ENCODE assay signal across 8 mouse cellular contexts in genomic region chr12:80379831-80380457, GRCm38 (mm10). TPM values are rescaled to one million over a fixed set of nuclear protein-coding genes. Genes with fewer than 3 reads are reported as not detected.
DNase-seq lines count a peak whose midpoint lies in the region; ATAC-seq lines count a peak whose summit lies in the region.

No protein-coding gene starts in this region.

- H3K27ac ChIP-seq in embryonic facial prominence, embryonic 12.5 days: peak overlapping the region; percentile 83
- peak overlapping the region; percentile 26; the same call in 1 of the 2 replicates for H3K27ac ChIP-seq in hindbrain, embryonic 16.5 days (ENCODE audit: low read depth, low read length)

- no peaks in the 10 kb centered on the region for H3K27me3 ChIP-seq in megakaryocyte, embryonic 14.5 days (replicated peaks)
- H3K27me3 ChIP-seq in embryonic facial prominence, embryonic 12.5 days: no peaks in the 10 kb centered on the region
- no peaks in the 10 kb centered on the region for H3K27me3 ChIP-seq in hindbrain, embryonic 16.5 days (replicated peaks; ENCODE audit: control insufficient read depth, insufficient read depth, low read length)

- H3K4me2 ChIP-seq in embryonic facial prominence, embryonic 12.5 days (replicated peaks): no peak overlapping the region
- H3K4me2 ChIP-seq in hindbrain, embryonic 16.5 days (ENCODE audit: low read length): no peak overlapping the region

- H3K4me1 ChIP-seq in megakaryocyte, embryonic 14.5 days: peaks cover 44% of the 10 kb centered on the region
- peaks cover 6% of the 10 kb centered on the region for H3K4me1 ChIP-seq in embryonic facial prominence, embryonic 12.5 days
- peaks cover 4% of the 10 kb centered on the region; the same call in 1 of the 2 replicates for H3K4me1 ChIP-seq in hindbrain, embryonic 16.5 days (ENCODE audit: control insufficient read depth, insufficient read depth, low read depth, low read length)

- DNase-seq in lung, postnatal 36 days: peak; percentile 82
- no peak for DNase-seq in retina, postnatal 1 day
- no peak for DNase-seq in urinary bladder, postnatal 10 days (ENCODE audit: low spot score)
- DNase-seq in kidney, adult 8-10 months: no peak

- WGBS in embryonic facial prominence, embryonic 12.5 days: 80% methylated on average over 10 of the region's 10 CpGs
- WGBS in hindbrain, embryonic 16.5 days: 88% methylated on average over 10 of the region's 10 CpGs

- H3K36me3 ChIP-seq in megakaryocyte, embryonic 14.5 days (replicated peaks; ENCODE audit: low read length): peaks cover 91% of the 10 kb centered on the region
- H3K36me3 ChIP-seq in embryonic facial prominence, embryonic 12.5 days: peaks cover 29% of the 10 kb centered on the region
- peaks cover 8% of the 10 kb centered on the region; the same call in 1 of the 2 replicates for H3K36me3 ChIP-seq in hindbrain, embryonic 16.5 days (ENCODE audit: control insufficient read depth, insufficient read depth, low read length)

- H3K9me3 ChIP-seq in megakaryocyte, embryonic 14.5 days: no peaks in the 10 kb centered on the region
- no peaks in the 10 kb centered on the region for H3K9me3 ChIP-seq in embryonic facial prominence, embryonic 12.5 days
- H3K9me3 ChIP-seq in hindbrain, embryonic 16.5 days (ENCODE audit: control insufficient read depth, low read length): no peaks in the 10 kb centered on the region

- no peak overlapping the region for H3K9ac ChIP-seq in embryonic facial prominence, embryonic 12.5 days
- H3K9ac ChIP-seq in hindbrain, embryonic 16.5 days (ENCODE audit: low read depth, low read length): no peak overlapping the region

- ATAC-seq in megakaryocyte, adult 5-6 weeks (ENCODE audit: poor library complexity, severe bottlenecking): no peak
- peak; percentile 83; the same call in 1 of the 2 replicates for ATAC-seq in embryonic facial prominence, embryonic 12.5 days (ENCODE audit: insufficient number of reproducible peaks, insufficient read depth, low FRiP score, low TSS enrichment)
- peak; percentile 92 for ATAC-seq in hindbrain, embryonic 16.5 days

- H3K4me3 ChIP-seq in megakaryocyte, embryonic 14.5 days (replicated peaks): peak overlapping the region; percentile 72
- no peak overlapping the region for H3K4me3 ChIP-seq in embryonic facial prominence, embryonic 12.5 days
- H3K4me3 ChIP-seq in hindbrain, embryonic 16.5 days (ENCODE audit: low read length): no peak overlapping the region

RNA-seq across cellular contexts. Expression of gene Dcaf5, which starts 56.5 kb away (rescaled TPM):
- polyA plus RNA-seq in megakaryocyte, embryonic 14.5 days (2012; ENCODE audit: insufficient read depth, low replicate concordance): 9.9 and 10.8 TPM in 2 replicates
- 8.5 and 9.5 TPM in 2 replicates for total RNA-seq in megakaryocyte, adult 5-6 weeks (2015)
- total RNA-seq in megakaryocyte, adult 5-6 weeks (2017): 14.2 and 15.4 TPM in 2 replicates
- 19.9 and 22.9 TPM in 2 replicates for polyA plus RNA-seq in embryonic facial prominence, embryonic 12.5 days (2016; fragmentation: Nextera tagmentation; extraction: Ambion mirVana)
- polyA plus RNA-seq in hindbrain, embryonic 16.5 days (2015; fragmentation: Nextera tagmentation; extraction: Ambion mirVana): 19.4 and 23.6 TPM in 2 replicates
